In the genomic region with DNA sequence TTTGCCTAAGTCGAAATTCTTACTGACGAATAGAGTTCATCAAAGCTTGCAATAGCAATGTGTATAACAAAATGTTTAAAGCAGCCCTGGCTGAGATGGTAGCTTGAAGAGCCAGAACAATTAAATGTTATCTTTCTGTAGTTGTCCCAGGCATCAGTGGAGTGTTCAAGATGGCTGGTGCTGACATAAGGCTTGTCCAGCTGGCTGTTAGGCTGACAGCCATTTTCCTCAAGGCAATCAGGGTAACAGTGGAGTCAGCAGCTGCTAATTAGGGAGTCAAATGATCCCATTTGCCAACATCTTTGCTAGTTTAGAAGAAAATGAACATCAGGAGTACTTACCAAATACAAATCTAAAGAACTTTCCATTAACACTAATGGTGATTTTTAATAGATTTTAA, we compare ENCODE assay signal across 22 mouse cellular contexts.
DNase-seq lines count a peak whose midpoint lies in the region; ATAC-seq and TF ChIP-seq lines count a peak whose summit lies in the region.
"Had no signal": no experiment of that assay in that cellular context is flagged by ENCODE, and none has a peak within 500 bp of the region (broad histone marks: within the 10 kb centered on the region; RNA-seq: fewer than 3 reads in every experiment).

No protein-coding gene starts in this region.

- no peak for TF ChIP-seq POLR2A in heart, adult 2 months (IDR thresholded peaks at IDR 0.05; ENCODE audit: insufficient read depth, low read depth, low read length)

- intact Hi-C loops in heart, adult 2 months (cut with DNase I): no loop called here

- no peaks in the 10 kb centered on the region for H3K27me3 ChIP-seq in midbrain, postnatal 0 days (ENCODE audit: insufficient read depth, low read length)
- H3K27me3 ChIP-seq in midbrain, embryonic 15.5 days (replicated peaks): no peaks in the 10 kb centered on the region
- H3K27me3 ChIP-seq in heart, adult 2 months (ENCODE audit: control insufficient read depth, insufficient read depth, low read length): no peaks in the 10 kb centered on the region
- H3K27me3 ChIP-seq: embryonic facial prominence, embryonic 15.5 days; heart, embryonic 15.5 days; liver, embryonic 12.5 days had no signal

- WGBS in midbrain, postnatal 0 days: 84% methylated on average over 2 of the region's 2 CpGs
- 92% methylated on average over 2 of the region's 2 CpGs for WGBS in midbrain, embryonic 15.5 days
- 71% methylated on average over 2 of the region's 2 CpGs for WGBS in heart, adult 2 months

- no peak for TF ChIP-seq EP300 in heart, adult 2 months (IDR thresholded peaks at IDR 0.05; ENCODE audit: insufficient read depth, low read depth, low read length)

- H3K9me3 ChIP-seq in midbrain, postnatal 0 days (ENCODE audit: low read length): no peaks in the 10 kb centered on the region
- no peaks in the 10 kb centered on the region for H3K9me3 ChIP-seq in midbrain, embryonic 15.5 days
- H3K9me3 ChIP-seq: embryonic facial prominence, embryonic 15.5 days; heart, embryonic 15.5 days; liver, embryonic 12.5 days; midbrain, embryonic 10.5 days had no signal

- no peaks in the 10 kb centered on the region for H3K79me2 ChIP-seq in heart, adult 2 months (replicated peaks; ENCODE audit: control insufficient read depth, insufficient read depth, low read length)

- no peaks in the 10 kb centered on the region for H3K36me3 ChIP-seq in midbrain, postnatal 0 days (ENCODE audit: insufficient read depth, low read length)
- H3K36me3 ChIP-seq in midbrain, embryonic 15.5 days (replicated peaks): no peaks in the 10 kb centered on the region
- H3K36me3 ChIP-seq in heart, adult 2 months (ENCODE audit: control insufficient read depth, insufficient read depth, low read length): no peaks in the 10 kb centered on the region
- H3K36me3 ChIP-seq: embryonic facial prominence, embryonic 15.5 days; heart, embryonic 15.5 days; liver, embryonic 12.5 days; midbrain, embryonic 10.5 days had no signal

- H3K27ac ChIP-seq in midbrain, postnatal 0 days (ENCODE audit: low read depth, low read length): no peak overlapping the region
- no peak overlapping the region for H3K27ac ChIP-seq in midbrain, embryonic 15.5 days
- H3K27ac ChIP-seq in heart, adult 2 months: no peak overlapping the region
- H3K27ac ChIP-seq: embryonic facial prominence, embryonic 15.5 days; gastrocnemius, adult 2 months; heart, embryonic 15.5 days; kidney, postnatal 0 days; left cerebral cortex, adult 2 months; liver, embryonic 12.5 days; midbrain, embryonic 10.5 days had no signal

- H3K4me1 ChIP-seq in midbrain, postnatal 0 days (ENCODE audit: insufficient read depth, low read length): no peaks in the 10 kb centered on the region
- H3K4me1 ChIP-seq in midbrain, embryonic 15.5 days: no peaks in the 10 kb centered on the region
- no peaks in the 10 kb centered on the region for H3K4me1 ChIP-seq in heart, adult 2 months (ENCODE audit: control insufficient read depth, insufficient read depth, low read length)
- H3K4me1 ChIP-seq: embryonic facial prominence, embryonic 15.5 days; heart, embryonic 15.5 days; liver, embryonic 12.5 days; midbrain, embryonic 10.5 days had no signal

- no peak; the same call in 1 of the 2 replicates for ATAC-seq in midbrain, postnatal 0 days (ENCODE audit: low FRiP score)
- ATAC-seq in midbrain, embryonic 15.5 days (replicated peaks): no peak
- ATAC-seq: intestine, embryonic 16.5 days; liver, embryonic 12.5 days had no signal

- no peak overlapping the region for H3K4me3 ChIP-seq in midbrain, postnatal 0 days (ENCODE audit: low read depth, low read length)
- H3K4me3 ChIP-seq in midbrain, embryonic 15.5 days: no peak overlapping the region
- no peak overlapping the region for H3K4me3 ChIP-seq in heart, adult 2 months
- H3K4me3 ChIP-seq: embryonic facial prominence, embryonic 15.5 days; gastrocnemius, adult 2 months; heart, embryonic 15.5 days; left cerebral cortex, adult 2 months; liver, embryonic 12.5 days; midbrain, embryonic 10.5 days had no signal

- H3K9ac ChIP-seq in midbrain, postnatal 0 days (replicated peaks; ENCODE audit: low read length, poor library complexity, severe bottlenecking): no peak overlapping the region
- no peak overlapping the region for H3K9ac ChIP-seq in midbrain, embryonic 15.5 days
- no peak overlapping the region for H3K9ac ChIP-seq in heart, adult 2 months (ENCODE audit: low read depth, low read length)
- H3K9ac ChIP-seq: embryonic facial prominence, embryonic 15.5 days; heart, embryonic 15.5 days; liver, embryonic 12.5 days; lung, embryonic 14.5 days had no signal

- H3K4me2 ChIP-seq in midbrain, postnatal 0 days (ENCODE audit: low read depth, low read length, poor library complexity, severe bottlenecking): no peak overlapping the region
- H3K4me2 ChIP-seq in midbrain, embryonic 15.5 days: no peak overlapping the region
- H3K4me2 ChIP-seq: embryonic facial prominence, embryonic 15.5 days; heart, embryonic 15.5 days; liver, embryonic 12.5 days; lung, embryonic 14.5 days had no signal

- peak; percentile 19 to 25 for DNase-seq in cerebellum, postnatal 14 days
- no peak for DNase-seq in cerebellum, adult 11-12 months
- peak; percentile 40 for DNase-seq in midbrain, postnatal 0 days (ENCODE audit: low spot score)
- peak; percentile 8 to 50 for DNase-seq in layer of hippocampus, adult 18-20 months (ENCODE audit: low spot score in 2 of 2)
- no peak for DNase-seq in heart, adult 2 months
- DNase-seq in heart, adult 18-20 months: no peak
- DNase-seq: adrenal gland, postnatal 25 days; B cell, adult 2 months; embryo, embryonic 11 days; gastrocnemius, adult 2 months; lung, embryonic 14.5 days; lung, postnatal 4 days; right cerebral cortex, adult 18-20 months; thymus, adult 18-20 months had no signal

- no peak for TF ChIP-seq CTCF in midbrain, postnatal 0 days (IDR thresholded peaks at IDR 0.05)
- no peak for TF ChIP-seq CTCF in heart, adult 2 months (IDR thresholded peaks at IDR 0.05)

Comparison
In these comparisons a context has a peak if more than half of its experiments do, and no peak if none do; other contexts are left out.
1. DNase-seq: peak in cerebellum, postnatal 14 days (2 of 2), midbrain, postnatal 0 days (single experiment) and layer of hippocampus, adult 18-20 months (2 of 2); none in cerebellum, adult 11-12 months (single experiment), heart, adult 2 months (0 of 2) and heart, adult 18-20 months (0 of 2).